Mouse (Mus musculus) lung, postnatal 0 days (tissue): ENCODE measurements around the gene Gm5426.

Source experiments
- CTCF ChIP-seq: IDR thresholded peaks from 2 replicates; pipeline ENCODE4 v1.5.1; 2016; ENCODE audit warnings: antibody characterized with exemption, mild to moderate bottlenecking
- EP300 ChIP-seq: IDR thresholded peaks from 2 replicates; pipeline ENCODE4 v1.6.1; 2016; ENCODE audit warnings: antibody characterized with exemption, mild to moderate bottlenecking, control low read depth

- TF ChIP-seq EP300 (no peak), CTCF (no peak)
These were observed 39.7 kb upstream of the Gm5426 start for GRCm38 (mm10) chr10:96096730-96097129.
